Mouse (Mus musculus) layer of hippocampus, postnatal 25 days (tissue): ENCODE results near the gene Bglap3. TPM values are rescaled to one million over a fixed set of nuclear protein-coding genes. Genes with fewer than 3 reads are reported as not detected.
"Not testable (repeated sequence)": the region's sequence is repeated elsewhere in the genome, so short reads cannot be mapped to it uniquely, and the experiment has no call there.

Experiments
- DNase-seq, 2 experiments: peaks; one replicate each; pipeline ENCODE4 v3.0.0; 2022; ENCODE audit warnings: mixed read lengths in 2 of 2, low spot score in 1 of 2; ENCODE audit errors: extremely low spot score in 1 of 2
- total RNA-seq, 2 experiments: library from RNA; stranded (reverse); gene quantifications; 2 replicates each; pipeline ENCODE4 v1.2.3; 2021

Bglap3 gene
- total RNA-seq: under 1 TPM; 0.30 to 0.40 TPM

DNA sequence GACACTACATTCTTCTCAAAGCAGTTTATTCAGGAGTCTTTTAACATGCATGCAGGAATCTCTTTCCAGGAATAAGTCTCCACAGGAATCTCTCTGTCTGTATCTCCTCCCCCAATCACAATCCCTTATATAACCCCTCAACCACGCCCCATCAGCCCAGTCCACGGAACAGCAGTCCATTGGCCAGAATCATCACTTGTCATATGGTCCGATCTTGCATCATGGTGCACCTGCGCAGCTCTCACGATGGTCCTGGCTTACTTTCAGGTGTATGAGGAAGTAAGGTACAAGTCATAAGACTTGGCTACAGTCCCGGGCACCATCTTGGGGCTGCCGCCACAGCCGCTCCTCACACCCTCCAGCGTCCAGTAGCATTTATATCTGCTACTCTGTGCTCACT lies at the start of gene Bglap3:
Bglap3 (minus strand) TSS at position 101 of the 400 bp plus-strand sequence.
- DNase-seq: not testable (repeated sequence)

DNA sequence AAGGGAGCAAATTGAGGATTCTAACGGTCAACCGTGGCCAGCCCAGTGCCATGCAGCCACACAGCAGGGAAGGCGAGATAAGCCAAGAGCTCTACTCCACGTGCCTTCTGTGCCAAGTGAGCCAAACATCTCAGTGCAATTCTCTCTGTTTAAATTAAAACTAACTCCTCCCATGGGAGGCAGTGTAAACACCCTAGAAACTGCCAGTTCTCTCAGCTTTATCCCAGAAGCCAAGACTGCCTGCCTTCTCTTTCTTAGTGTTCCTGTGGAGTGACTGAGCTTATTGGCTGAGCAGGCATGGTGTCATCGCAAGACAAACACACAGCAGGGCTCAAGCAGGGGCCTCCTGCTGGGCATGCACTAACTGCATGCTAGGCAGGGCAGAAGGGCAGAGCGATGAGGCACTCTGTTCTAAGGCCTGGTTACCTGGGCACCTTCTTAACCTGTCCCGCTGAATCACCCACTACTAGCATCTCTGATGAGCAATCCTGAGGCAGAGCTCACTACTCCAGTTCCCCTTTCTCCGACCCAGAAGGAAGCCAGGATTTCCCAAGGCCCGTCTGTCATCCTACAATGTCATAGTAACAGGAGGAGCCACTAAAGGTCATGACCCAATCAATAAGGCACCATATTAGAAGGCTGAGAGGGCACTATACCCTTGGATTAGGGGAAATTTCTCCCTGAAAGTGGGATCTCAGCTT lies 49.6 kb upstream of the Bglap3 start:
- DNase-seq: no peak

DNA sequence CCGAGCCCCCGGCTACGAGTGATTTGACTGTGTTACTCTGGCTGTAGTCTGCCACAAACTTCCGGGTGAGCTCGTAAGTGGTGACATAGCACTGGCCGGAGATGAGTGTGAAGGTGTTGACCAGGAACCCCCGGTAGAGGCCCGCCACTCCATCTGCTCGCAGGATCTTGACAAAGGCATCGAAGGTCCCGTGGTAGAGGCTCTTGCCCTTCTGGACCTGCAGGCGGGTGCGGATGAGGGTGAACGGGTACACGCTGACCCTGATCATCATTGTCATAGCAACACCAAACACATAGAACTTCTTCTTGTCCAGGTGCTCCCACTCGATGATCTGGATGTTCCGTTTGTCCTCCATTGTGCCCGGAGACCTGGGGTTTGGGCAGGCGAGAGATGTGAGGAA lies 48.2 kb upstream of the Bglap3 start:
- no peak for DNase-seq

- DNase-seq: no peak
Measured at GRCm38 (mm10) chr3:88418016-88418415, 45.5 kb upstream of the Bglap3 start.

DNA sequence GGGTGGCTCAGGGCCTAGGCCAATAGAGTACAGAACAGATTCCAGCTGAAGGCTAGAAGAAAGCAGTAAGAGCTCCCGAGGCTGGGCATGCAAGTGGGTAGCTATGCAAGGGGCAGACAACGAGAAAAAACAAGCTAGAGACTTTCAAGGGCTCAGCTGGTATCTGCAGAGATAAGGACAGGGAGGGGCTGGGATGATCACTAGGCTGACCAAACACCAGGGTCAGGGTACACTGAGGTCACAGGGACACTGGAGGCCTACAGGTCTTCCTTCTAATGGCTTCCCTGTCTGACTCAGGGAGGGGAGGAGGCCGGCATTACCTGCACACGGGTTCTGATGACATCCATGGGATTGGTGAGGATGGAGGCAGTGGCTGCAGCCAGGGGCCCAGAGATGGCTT lies 43.1 kb upstream of the Bglap3 start:
- DNase-seq: no peak

GRCm38 (mm10) chr3:88412636-88413035 lies 40.1 kb upstream of the Bglap3 start:
- no peak for DNase-seq

- DNase-seq: no peak
Measured at GRCm38 (mm10) chr3:88411681-88412080, 39.1 kb upstream of the Bglap3 start.

DNA sequence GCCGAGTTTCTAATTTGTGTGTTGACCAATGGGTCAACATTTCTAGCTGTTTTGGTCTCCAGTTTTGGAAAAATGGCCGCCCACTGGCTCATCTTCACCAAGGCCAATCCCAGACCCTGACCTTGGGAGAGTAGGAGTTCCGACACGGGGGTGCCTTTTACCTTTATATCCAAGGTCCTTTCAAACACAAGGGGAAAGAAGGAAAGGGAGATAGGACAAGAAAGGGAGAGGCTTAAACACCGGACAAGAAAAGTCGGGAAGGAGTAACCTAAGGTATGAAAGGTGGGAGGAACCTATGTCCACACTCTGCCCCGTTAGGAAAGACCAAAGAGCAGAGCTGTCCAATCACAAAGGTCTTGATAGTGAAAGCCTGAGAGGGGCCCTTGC lies 38.1 kb upstream of the Bglap3 start:
- DNase-seq: no peak

DNA sequence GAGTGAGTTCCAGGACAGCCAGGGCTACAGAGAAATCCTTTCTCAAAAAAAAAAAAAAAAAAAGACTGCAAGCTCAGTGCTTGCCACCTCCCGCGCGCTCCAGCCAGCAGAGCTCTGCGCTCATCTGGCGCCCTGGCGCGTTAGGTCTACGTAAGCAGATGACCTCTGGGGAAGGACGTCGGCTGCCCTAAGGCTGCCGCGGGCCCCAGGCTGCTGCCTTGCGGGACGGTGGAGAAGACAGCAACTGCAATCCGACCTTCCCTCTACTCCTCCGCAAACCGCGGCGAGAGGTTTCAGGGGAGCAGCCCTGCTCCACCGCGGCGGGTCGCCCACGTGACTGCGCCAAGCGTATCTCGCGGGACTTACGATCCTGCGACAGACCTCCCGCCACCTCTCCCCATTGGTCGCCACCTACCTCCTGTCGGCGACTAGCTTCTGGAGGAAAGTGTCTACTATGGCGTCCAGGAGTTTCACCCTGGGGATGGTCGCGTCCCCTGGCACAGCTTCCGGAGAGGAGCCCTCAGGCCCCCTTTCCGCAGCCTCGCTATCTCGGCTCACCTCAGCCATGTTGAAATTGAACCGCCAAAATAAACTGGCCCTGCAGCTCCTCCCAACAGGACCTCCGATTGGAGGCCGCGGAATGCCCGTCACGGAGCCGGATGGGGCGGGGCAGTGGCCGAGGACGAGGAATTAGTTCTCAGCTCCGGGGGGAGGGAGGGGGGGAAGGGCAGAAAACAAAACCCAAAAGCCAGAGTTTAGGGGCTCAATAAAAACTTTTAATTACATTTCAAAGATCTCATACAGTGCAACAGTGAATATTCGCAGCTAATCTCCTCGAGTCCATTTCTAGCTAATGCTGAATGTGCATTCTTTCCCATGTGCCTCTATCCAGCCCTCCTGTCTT lies 37.5 kb upstream of the Bglap3 start, which contains the start of gene Pmf1:
Pmf1 (minus strand) TSS at position 591 of the 904 bp plus-strand sequence.
- DNase-seq: peak; percentile 75 to 85

GRCm38 (mm10) chr3:88408953-88409352 lies 36.4 kb upstream of the Bglap3 start:
- no peak for DNase-seq

DNA sequence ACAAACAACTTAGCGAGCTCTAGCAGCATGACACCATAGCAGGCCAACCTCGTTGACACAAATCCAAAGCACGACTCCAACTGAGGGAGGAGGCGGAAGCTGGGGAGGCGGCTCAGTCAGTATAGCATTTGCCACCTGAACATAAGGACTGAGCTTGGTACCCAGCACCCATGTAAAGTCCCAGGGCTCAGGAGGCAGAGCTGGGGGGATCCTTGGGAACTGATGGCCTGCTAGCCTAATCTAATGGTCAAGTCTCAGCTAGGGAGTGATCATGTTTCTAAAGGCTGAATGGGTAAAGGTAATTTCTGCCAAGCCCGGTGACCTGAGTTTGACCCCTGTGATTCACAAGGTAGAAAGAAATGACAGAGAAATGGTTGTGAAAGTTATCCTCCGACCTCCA lies 35.0 kb upstream of the Bglap3 start:
- DNase-seq: no peak

DNA sequence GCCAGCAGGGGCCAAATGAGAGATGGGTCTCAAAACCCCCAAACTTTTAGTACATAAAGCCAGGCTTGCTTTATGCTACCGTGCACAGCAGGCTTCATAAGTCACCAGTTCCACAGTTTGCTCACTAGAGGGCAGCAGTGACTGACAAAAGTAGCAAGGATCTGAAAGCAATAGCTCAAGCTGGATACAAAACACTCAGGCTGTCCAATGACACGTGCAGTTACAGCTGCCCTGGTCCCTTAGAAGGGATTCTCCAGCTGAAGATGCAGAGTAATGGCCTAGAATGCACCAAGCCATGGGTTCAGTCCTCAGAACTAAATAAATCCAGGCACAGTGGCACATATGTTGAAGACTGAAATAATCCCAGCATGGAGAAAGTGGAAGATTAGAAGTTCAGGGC lies 34.5 kb upstream of the Bglap3 start:
- DNase-seq: peak; percentile 30 to 36

GRCm38 (mm10) chr3:88403522-88404230 lies 31.1 kb upstream of the Bglap3 start:
- no peak for DNase-seq

DNA sequence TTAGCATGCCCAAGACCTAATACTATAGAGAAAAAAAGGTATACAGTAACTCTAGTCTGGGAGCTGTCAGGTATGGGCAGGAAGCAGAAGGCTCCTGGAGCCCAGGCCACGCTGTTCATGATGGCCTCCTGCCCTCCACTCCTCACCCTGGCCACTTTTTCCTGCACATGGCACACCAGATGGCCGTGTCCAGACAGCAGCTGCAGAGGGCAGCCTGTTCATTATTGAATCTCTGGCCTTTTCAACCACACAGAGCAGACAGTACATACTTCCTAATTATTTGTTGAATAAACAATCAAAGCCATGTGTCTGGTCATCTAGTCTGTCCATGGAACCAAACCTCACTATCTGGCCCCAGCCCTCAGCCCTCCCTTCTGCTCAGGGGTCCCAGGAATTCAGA lies 26.1 kb upstream of the Bglap3 start:
- no peak for DNase-seq

DNA sequence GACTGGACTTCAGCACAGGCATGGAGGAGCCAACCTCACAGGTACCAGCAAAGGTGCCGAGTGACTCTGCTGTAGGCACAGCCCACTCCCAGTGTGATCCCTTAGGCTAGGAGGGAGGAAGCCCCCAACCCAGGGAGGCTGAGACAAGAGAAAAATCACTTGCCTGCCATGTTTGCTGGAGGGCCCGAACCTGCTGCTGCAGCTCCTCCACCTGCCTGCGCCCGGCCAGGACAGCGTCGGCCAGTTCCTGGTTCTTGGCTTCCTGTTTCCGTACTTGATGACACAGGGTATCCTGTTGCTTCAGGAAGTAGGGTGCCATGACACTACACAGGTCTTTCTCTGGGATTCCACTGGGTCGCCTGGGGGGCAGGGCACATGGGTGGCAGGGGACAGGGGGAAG lies 23.2 kb upstream of the Bglap3 start:
- no peak for DNase-seq

DNA sequence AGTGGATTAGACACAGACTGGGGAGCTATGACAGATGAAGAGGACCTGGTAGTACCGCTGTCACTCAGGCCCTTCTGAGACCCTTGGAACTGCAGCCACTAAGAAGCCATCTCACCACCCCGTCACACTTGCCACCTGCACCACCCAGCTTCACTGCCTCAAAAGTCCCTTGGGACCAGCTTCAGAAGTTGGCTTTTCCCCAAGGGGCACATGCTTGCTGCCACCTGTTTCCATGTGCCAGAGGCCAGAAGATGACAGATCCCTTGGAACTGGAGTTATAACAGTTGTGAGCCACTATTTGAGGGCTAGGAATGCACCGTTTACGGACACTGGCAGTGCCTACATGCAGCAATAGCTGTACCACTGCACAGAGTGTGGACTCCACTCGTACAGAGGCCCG lies 22.7 kb upstream of the Bglap3 start:
- DNase-seq: no peak

DNA sequence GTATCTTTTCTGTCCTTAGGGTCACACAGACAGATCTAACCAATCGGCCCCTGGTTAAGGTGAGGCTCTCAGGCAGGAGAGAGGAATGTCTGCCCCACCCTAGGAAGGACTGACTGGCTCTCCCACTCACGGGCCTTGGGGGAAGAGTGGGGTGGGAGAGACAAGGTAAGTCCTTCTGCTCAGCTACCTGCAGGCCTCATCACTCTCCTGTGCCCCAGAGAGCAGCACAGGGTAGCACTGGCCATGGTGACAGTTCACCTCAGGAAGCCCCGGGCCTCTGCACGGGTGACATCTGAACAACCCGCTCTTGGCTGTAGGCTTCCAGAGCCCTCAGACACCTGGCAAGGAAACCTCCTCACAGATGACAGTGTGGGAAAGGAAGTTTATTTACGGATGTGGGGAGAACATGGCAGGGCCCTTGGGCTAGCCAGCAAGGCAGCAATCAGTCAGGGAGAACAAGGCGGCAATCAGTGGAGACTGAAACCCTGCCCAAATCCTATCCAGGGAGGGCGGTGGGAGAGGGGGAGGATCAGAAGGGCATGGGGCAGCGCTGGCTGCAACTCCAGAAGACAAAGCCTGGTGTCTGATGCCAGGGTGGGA lies 21.3 kb upstream of the Bglap3 start:
- no peak for DNase-seq

DNA sequence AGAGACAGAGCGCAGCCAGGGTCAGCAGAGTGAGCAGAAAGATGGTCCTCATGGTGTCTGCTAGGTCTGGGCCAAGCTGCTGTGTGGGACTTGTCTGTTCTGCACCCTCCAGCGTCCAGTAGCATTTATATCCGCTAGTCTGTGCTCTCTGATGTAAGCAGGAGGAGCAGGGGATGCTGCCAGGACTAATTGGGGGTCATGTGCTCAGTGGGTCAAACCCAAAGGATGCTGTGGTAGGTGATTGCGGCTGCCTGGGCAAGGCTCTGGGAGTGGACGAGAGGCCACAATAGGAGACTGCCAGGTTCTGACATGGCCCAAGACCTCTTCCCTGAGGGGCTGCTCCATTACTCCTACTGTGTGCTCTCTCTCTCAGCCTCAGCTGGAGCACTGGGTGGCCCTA lies 11.8 kb upstream of the Bglap3 start, which contains the start of gene Bglap:
Bglap (minus strand) TSS at position 101 of the 400 bp plus-strand sequence.
- no peak for DNase-seq

DNA sequence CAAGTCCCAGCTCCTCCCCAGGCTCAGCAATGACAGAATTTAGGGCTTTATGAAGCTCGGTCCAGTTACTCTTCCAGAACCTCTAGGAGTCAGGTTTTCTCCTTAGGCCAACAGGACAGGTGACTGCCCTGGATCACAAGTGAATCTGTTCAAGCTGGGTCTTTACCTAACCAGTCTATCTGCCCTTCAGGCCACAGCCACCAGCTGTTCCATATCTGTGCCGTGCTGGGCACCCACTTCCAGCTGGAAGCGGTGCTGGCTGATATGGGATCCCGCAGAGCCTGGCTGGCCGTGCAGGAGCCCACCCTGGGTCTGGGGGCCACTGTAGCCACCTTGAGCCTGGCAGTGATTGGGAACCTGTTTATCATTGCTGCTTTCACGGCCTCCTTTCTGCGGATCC lies 9.8 kb upstream of the Bglap3 start:
- DNase-seq: not testable (repeated sequence)
